Mouse (Mus musculus) limb, embryonic 11.5 days (tissue): Measurements from ENCODE around the gene Ubac2. TPM values are rescaled to one million over a fixed set of nuclear protein-coding genes. Genes with fewer than 3 reads are reported as not detected.

Source experiments
- ATAC-seq: fragments of 200-750 bp; cut with Nextera tagmentation; 2 replicates; pipeline ENCODE4 v1.8.0; 2017; ENCODE audit warnings: low read depth; ENCODE audit not compliant: insufficient number of reproducible peaks, low FRiP score, low TSS enrichment
- DNase-seq: peaks from one replicate; pipeline ENCODE4 v3.0.0-alpha.2; 2015; ENCODE audit warnings: low spot score
- H3K27ac ChIP-seq: fragments of 300-500 bp; sonication (generic); replicated peaks from 2 replicates; pipeline ENCODE4 v1.5.1; 2014; ENCODE audit warnings: low read depth, mild to moderate bottlenecking, low read length
- H3K27me3 ChIP-seq: fragments of 300-500 bp; sonication (generic); 2 replicates; pipeline ENCODE4 v1.6.1; 2014; ENCODE audit warnings: mild to moderate bottlenecking, low read length, mixed read lengths; ENCODE audit not compliant: control insufficient read depth, insufficient read depth
- H3K36me3 ChIP-seq: fragments of 300-500 bp; sonication (generic); 2 replicates; pipeline ENCODE4 v1.6.1; 2014; ENCODE audit warnings: mild to moderate bottlenecking, low read length, moderate library complexity, mixed read lengths; ENCODE audit not compliant: control insufficient read depth, insufficient read depth
- H3K4me1 ChIP-seq: fragments of 300-500 bp; sonication (generic); 2 replicates; pipeline ENCODE4 v1.6.1; 2014; ENCODE audit warnings: low read length, mixed read lengths; ENCODE audit not compliant: control insufficient read depth, insufficient read depth
- H3K4me2 ChIP-seq: fragments of 300-500 bp; sonication (generic); 2 replicates; pipeline ENCODE4 v1.6.1; 2014; ENCODE audit warnings: low read depth, mild to moderate bottlenecking, moderate library complexity; ENCODE audit not compliant: severe bottlenecking
- H3K4me3 ChIP-seq: fragments of 300-500 bp; sonication (generic); 2 replicates; pipeline ENCODE4 v1.5.1; 2014; ENCODE audit warnings: low read depth, low read length
- H3K9ac ChIP-seq: fragments of 300-500 bp; sonication (generic); 2 replicates; pipeline ENCODE4 v1.6.1; 2014; ENCODE audit warnings: mild to moderate bottlenecking, low read length
- H3K9me3 ChIP-seq: fragments of 300-500 bp; sonication (generic); 2 replicates; pipeline ENCODE4 v1.6.1; 2016; ENCODE audit warnings: low read length; ENCODE audit not compliant: control insufficient read depth
- WGBS: fragments of 180-500 bp; shearing (Covaris S2); extraction: QIAGEN DNeasy Blood & Tissue Kit; methylation state at CpG from one replicate; pipeline ENCODE4 v1.1.7; 2014; 5-methylcytosine and 5-hydroxymethylcytosine counted together
- polyA plus RNA-seq: library from polyadenylated mRNA; unstranded; fragments of >200 nt; fragmentation: Nextera tagmentation; extraction: Ambion mirVana; gene quantifications from 2 replicates; pipeline ENCODE4 v1.2.1, GENCODE M21; 2014

Ubac2 gene
- polyA plus RNA-seq, 1 experiment from 2014 or later: 75.4 TPM

- Histone ChIP-seq H3K9ac (no peak overlapping the region), H3K27ac (no peak overlapping the region), H3K9me3 (no peaks in the 10 kb centered on the region), H3K4me3 (no peak overlapping the region), H3K4me1 (no peaks in the 10 kb centered on the region), H3K36me3 (no peaks in the 10 kb centered on the region), H3K27me3 (no peaks in the 10 kb centered on the region), H3K4me2 (no peak overlapping the region)
- no peak for DNase-seq
- ATAC-seq: no peak
- 92% methylated on average over 1 of the region's 1 CpGs for WGBS
Measured at GRCm38 (mm10) chr14:122035181-122035580, 156.8 kb downstream of the Ubac2 start.

DNA sequence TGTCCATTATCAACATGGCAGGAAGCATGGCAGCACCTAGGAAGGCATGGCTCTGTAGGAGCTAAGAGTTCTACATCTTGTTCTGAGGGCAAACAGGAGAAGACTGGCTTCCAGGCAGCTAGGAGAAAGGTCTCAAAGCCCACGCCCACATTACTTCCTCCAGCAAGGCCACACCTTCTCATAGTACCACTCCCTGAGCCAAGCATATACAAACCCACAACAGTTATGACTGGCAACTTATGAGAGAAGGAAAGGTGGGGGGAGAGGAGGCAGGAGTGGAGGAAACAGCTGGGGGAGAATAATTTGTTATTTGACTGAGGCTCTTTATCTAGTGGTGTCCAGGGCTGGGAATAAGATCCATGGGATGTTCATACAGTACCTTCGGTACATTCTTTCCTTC lies 157.4 kb downstream of the Ubac2 start:
- no peaks in the 10 kb centered on the region for H3K9me3 ChIP-seq
- no peak overlapping the region for H3K4me2 ChIP-seq
- no peak overlapping the region for H3K9ac ChIP-seq
- H3K27ac ChIP-seq: no peak overlapping the region
- WGBS: 90% methylated on average over 2 of the region's 2 CpGs
- ATAC-seq (no peak), DNase-seq (no peak)
- H3K4me3 ChIP-seq: no peak overlapping the region
- no peaks in the 10 kb centered on the region for H3K4me1 ChIP-seq
- H3K27me3 ChIP-seq: no peaks in the 10 kb centered on the region
- H3K36me3 ChIP-seq: no peaks in the 10 kb centered on the region

- Histone ChIP-seq H3K4me3 (no peak overlapping the region), H3K36me3 (no peaks in the 10 kb centered on the region)
- ATAC-seq: no peak
Measured at GRCm38 (mm10) chr14:122038874-122039647, 160.6 kb downstream of the Ubac2 start.

GRCm38 (mm10) chr14:122041413-122041825 lies 163.0 kb downstream of the Ubac2 start:
- H3K9me3 ChIP-seq: no peaks in the 10 kb centered on the region
- H3K4me1 ChIP-seq: no peaks in the 10 kb centered on the region
- no peak for DNase-seq
- H3K36me3 ChIP-seq: no peaks in the 10 kb centered on the region
- no peak overlapping the region for H3K9ac ChIP-seq
- H3K4me2 ChIP-seq: no peak overlapping the region
- ATAC-seq: no peak
- no peak overlapping the region for H3K27ac ChIP-seq
- H3K4me3 ChIP-seq: no peak overlapping the region
- no peaks in the 10 kb centered on the region for H3K27me3 ChIP-seq
- WGBS: 85% methylated on average over 3 of the region's 3 CpGs

More at GRCm38 (mm10) chr14:122038874-122039647, 160.6 kb downstream of the Ubac2 start:
- Histone ChIP-seq H3K9me3 (no peaks in the 10 kb centered on the region), H3K4me2 (no peak overlapping the region), H3K27me3 (no peaks in the 10 kb centered on the region), H3K27ac (no peak overlapping the region), H3K4me1 (no peaks in the 10 kb centered on the region), H3K9ac (no peak overlapping the region)
- no peak for DNase-seq
- 84% methylated on average over 13 of the region's 13 CpGs for WGBS

DNA sequence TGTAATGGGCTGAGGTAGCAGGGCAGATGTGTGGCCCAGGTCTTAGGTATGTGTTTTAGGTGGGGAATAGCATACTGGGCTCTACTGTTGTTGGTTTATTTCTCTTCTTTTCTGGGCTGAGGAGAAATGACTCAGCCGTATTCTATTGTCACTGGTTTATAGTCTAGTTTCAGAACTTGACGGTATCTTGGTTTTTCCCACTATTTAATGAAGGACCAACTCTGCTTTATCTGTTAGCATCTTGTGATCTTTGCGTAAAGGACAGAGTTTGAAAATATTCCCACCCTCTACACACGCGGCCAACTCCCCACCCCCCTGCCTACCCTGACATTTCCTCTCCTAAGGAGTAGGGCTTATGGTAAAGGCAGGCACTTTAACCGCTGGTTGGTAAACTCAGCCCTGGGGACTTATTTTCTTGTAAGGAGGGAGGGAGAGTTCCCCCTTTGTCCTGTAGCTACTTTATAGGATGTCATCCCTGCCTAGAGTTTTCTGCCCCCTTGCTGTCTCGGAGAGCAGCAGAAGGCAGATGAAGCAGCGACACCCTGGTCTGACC lies 163.8 kb downstream of the Ubac2 start:
- H3K9ac ChIP-seq: no peak overlapping the region
- no peak overlapping the region for H3K27ac ChIP-seq
- H3K36me3 ChIP-seq: no peaks in the 10 kb centered on the region
- H3K4me2 ChIP-seq: no peak overlapping the region
- no peaks in the 10 kb centered on the region for H3K27me3 ChIP-seq
- no peak overlapping the region for H3K4me3 ChIP-seq
- WGBS: 86% methylated on average over 8 of the region's 8 CpGs
- H3K4me1 ChIP-seq: no peaks in the 10 kb centered on the region
- H3K9me3 ChIP-seq: no peaks in the 10 kb centered on the region
- no peak for DNase-seq
- ATAC-seq: no peak

GRCm38 (mm10) chr14:122047784-122048183 lies 169.4 kb downstream of the Ubac2 start:
- no peaks in the 10 kb centered on the region for H3K4me1 ChIP-seq
- no peaks in the 10 kb centered on the region for H3K9me3 ChIP-seq
- DNase-seq: no peak
- no peak overlapping the region for H3K4me3 ChIP-seq
- H3K27me3 ChIP-seq: no peaks in the 10 kb centered on the region
- H3K9ac ChIP-seq: no peak overlapping the region
- H3K4me2 ChIP-seq: no peak overlapping the region
- no peak for ATAC-seq
- no peaks in the 10 kb centered on the region for H3K36me3 ChIP-seq
- no peak overlapping the region for H3K27ac ChIP-seq
- 92% methylated on average over 8 of the region's 8 CpGs for WGBS

- ATAC-seq: no peak
- 88% methylated on average over 9 of the region's 9 CpGs for WGBS
- Histone ChIP-seq H3K4me1 (no peaks in the 10 kb centered on the region), H3K36me3 (no peaks in the 10 kb centered on the region), H3K9me3 (no peaks in the 10 kb centered on the region), H3K9ac (no peak overlapping the region), H3K4me2 (no peak overlapping the region), H3K27ac (no peak overlapping the region), H3K4me3 (no peak overlapping the region), H3K27me3 (no peaks in the 10 kb centered on the region)
- DNase-seq: no peak
Measured at GRCm38 (mm10) chr14:122048816-122049215, 170.4 kb downstream of the Ubac2 start.

- ATAC-seq: no peak
- WGBS: 85% methylated on average over 9 of the region's 9 CpGs
- no peak overlapping the region for H3K27ac ChIP-seq
- no peak overlapping the region for H3K4me3 ChIP-seq
- no peaks in the 10 kb centered on the region for H3K9me3 ChIP-seq
- no peak for DNase-seq
- H3K36me3 ChIP-seq: no peaks in the 10 kb centered on the region
- H3K9ac ChIP-seq: no peak overlapping the region
- no peak overlapping the region for H3K4me2 ChIP-seq
- H3K27me3 ChIP-seq: no peaks in the 10 kb centered on the region
- H3K4me1 ChIP-seq: no peaks in the 10 kb centered on the region
Measured at GRCm38 (mm10) chr14:122052896-122053635, 174.6 kb downstream of the Ubac2 start.
